Mouse (Mus musculus): Measurements from ENCODE around the gene Clmn. TPM values are rescaled to one million over a fixed set of nuclear protein-coding genes. Genes with fewer than 3 reads are reported as not detected.

Clmn gene
- polyA plus RNA-seq, 1 experiment = 21.3 TPM

DNA sequence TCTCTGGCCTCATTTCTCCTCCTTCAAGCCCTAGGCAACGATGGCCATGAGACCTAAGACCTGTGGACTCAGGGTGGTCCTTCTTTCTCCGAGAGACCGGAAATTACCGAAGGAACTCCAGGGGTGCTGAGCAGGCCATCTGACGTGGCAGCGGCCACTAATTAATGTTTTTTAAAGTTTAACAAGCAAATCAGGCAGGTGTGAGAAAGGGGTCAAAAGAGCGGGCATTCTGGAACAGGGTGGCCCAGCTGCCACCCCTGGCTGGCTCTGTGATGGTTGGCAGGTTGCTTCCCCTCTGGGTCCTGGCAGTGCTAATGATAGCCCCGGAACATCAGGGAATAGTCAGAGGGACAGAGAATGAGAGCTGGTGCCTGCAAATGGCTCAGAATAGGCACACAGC lies 42.7 kb downstream of the Clmn start:
- Histone ChIP-seq H3K4me3 (ENCODE audit: insufficient read depth, low read depth, low read length) (no peak overlapping the region), H3K4me1 (ENCODE audit: control insufficient read depth, insufficient read depth, low read length) (peaks cover 69% of the 10 kb centered on the region)
- 22% methylated on average over 8 of the region's 8 CpGs for WGBS

DNA sequence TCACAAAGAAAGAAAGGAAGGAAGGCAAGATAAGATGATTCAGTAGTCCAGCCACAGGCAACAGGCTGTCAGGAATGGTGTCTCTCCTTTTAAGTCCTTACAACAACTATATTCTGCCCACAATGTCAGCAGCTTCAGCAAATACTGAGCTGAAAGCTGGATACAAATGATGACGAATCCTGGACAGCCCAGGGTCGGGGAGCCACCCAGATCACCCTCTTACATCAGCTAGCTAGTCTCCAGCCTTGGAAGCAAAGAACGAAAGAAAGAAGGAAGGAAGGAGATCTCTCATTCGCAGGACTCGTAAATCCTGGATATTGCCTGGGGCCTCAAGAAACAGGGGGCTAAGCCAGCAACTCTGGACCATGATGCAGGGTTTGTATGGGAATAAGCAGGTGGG lies 44.8 kb downstream of the Clmn start:
- no peaks in the 10 kb centered on the region for H3K36me3 ChIP-seq (ENCODE audit: control insufficient read depth, insufficient read depth, low read length)
- 70% methylated on average over 5 of the region's 5 CpGs for WGBS
- H3K4me1 ChIP-seq (ENCODE audit: control insufficient read depth, insufficient read depth, low read length) = peaks cover 65% of the 10 kb centered on the region
- no peaks in the 10 kb centered on the region for H3K27me3 ChIP-seq (replicated peaks; ENCODE audit: control insufficient read depth, insufficient read depth, low read length)
- no peak overlapping the region for H3K27ac ChIP-seq (ENCODE audit: insufficient read depth, low read depth, low read length)
- DNase-seq = no peak
- no peak overlapping the region for H3K4me3 ChIP-seq (ENCODE audit: insufficient read depth, low read depth, low read length)
- TF ChIP-seq POLR2A (IDR thresholded peaks at IDR 0.05; ENCODE audit: low read depth, low read length) = no peak
- TF ChIP-seq CTCF (conservative IDR thresholded peaks at IDR 0.05; ENCODE audit: insufficient read depth, insufficient read length, low read depth, low read length) = no peak

More for the DNA sequence above, 42.7 kb downstream of the Clmn start:
- no peaks in the 10 kb centered on the region for H3K27me3 ChIP-seq (replicated peaks; ENCODE audit: control insufficient read depth, insufficient read depth, low read length)
- no peaks in the 10 kb centered on the region for H3K36me3 ChIP-seq (ENCODE audit: control insufficient read depth, insufficient read depth, low read length)
- peak; percentile 89 for DNase-seq
- peak overlapping the region; percentile 32 for H3K27ac ChIP-seq (ENCODE audit: insufficient read depth, low read depth, low read length)
- TF ChIP-seq CTCF (conservative IDR thresholded peaks at IDR 0.05; ENCODE audit: insufficient read depth, insufficient read length, low read depth, low read length) (no peak), POLR2A (IDR thresholded peaks at IDR 0.05; ENCODE audit: low read depth, low read length) (no peak)

DNA sequence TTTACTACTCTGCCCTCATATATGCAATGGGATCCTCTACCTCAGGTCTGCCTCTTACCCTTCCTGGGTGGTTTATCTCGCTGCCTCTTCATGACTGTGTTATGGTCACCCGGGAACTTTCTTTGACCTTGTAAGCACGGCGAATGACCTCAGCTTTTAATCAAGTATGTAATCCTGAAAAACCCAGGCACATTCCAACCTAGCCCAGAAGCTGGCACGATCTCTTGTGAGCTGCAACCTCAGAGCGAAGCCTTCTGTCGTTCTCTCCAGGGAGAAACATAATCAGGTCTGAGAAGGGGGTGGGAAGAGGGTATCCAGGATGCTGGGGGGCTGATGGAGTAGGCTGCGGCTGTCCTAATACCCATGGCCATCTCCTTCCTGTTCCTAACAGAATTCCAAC lies 45.8 kb downstream of the Clmn start:
- no peak for TF ChIP-seq POLR2A (IDR thresholded peaks at IDR 0.05; ENCODE audit: low read depth, low read length)
- no peak for TF ChIP-seq CTCF (conservative IDR thresholded peaks at IDR 0.05; ENCODE audit: insufficient read depth, insufficient read length, low read depth, low read length)
- 38% methylated on average over 8 of the region's 8 CpGs for WGBS
- peak; percentile 55 for DNase-seq
- H3K27ac ChIP-seq (ENCODE audit: insufficient read depth, low read depth, low read length) = peak overlapping the region; percentile 8; the same call in 1 of the 2 replicates
- no peaks in the 10 kb centered on the region for H3K27me3 ChIP-seq (replicated peaks; ENCODE audit: control insufficient read depth, insufficient read depth, low read length)
- H3K36me3 ChIP-seq (ENCODE audit: control insufficient read depth, insufficient read depth, low read length) = no peaks in the 10 kb centered on the region
- H3K4me1 ChIP-seq (ENCODE audit: control insufficient read depth, insufficient read depth, low read length) = peaks cover 59% of the 10 kb centered on the region
- H3K4me3 ChIP-seq (ENCODE audit: insufficient read depth, low read depth, low read length) = no peak overlapping the region

DNA sequence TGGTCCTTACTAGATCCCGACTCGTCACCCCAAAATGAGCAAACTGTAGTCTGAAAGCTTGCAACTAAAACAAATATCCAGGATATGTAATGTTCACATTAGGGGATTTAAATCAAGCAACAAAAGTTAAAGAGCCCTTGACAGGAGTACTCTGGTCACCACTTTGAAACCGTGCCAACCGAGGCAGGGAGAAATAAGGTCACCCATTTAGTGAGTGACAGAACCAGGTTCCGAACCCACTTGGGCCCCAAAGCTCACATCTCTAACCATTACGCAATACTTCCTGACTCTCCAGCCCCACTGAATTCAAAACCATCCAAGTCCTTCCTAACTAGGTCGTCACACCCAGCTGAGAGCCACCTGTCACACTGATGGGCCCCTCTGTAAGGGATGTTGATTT lies 46.8 kb downstream of the Clmn start:
- DNase-seq = peak; percentile 46
- peaks cover 49% of the 10 kb centered on the region for H3K4me1 ChIP-seq (ENCODE audit: control insufficient read depth, insufficient read depth, low read length)
- no peak overlapping the region; the same call in 1 of the 2 replicates for H3K27ac ChIP-seq (ENCODE audit: insufficient read depth, low read depth, low read length)
- no peaks in the 10 kb centered on the region for H3K27me3 ChIP-seq (replicated peaks; ENCODE audit: control insufficient read depth, insufficient read depth, low read length)
- TF ChIP-seq POLR2A (IDR thresholded peaks at IDR 0.05; ENCODE audit: low read depth, low read length) (no peak), CTCF (conservative IDR thresholded peaks at IDR 0.05; ENCODE audit: insufficient read depth, insufficient read length, low read depth, low read length) (no peak)
- 57% methylated on average over 7 of the region's 7 CpGs for WGBS
- no peak overlapping the region for H3K4me3 ChIP-seq (ENCODE audit: insufficient read depth, low read depth, low read length)
- H3K36me3 ChIP-seq (ENCODE audit: control insufficient read depth, insufficient read depth, low read length) = no peaks in the 10 kb centered on the region

DNA sequence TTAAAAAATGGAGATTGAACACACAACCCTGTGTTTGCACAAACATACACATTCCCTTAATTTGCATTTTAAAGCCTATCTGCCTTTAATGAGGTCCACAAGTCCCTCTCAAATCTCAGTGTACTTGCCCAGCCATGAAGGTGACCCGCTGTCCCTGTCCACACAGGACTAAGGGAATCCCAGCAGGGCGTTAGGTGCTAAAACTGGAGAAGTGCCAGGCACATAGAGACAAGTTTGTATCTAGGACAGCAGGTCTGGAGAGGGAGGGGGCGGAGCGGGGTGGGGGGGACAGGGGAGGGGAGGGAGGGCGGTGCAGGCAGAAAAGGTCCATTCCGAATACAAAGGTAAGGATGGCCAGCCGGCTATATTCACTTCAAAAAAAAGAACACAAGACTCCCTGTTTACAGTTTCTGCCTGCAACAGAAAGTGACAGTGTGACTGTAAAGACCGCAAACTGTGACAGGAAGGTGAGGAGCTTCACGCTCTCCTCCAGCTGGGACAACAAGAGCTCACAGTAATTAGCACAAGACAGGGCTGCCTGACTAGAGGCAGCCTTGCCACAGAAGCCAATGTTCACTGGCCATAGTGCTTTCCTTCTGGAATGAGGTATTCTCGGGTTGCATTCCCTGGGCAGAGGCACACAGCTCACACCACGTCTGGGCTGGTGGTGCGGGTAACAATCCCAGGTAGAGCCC lies 47.6 kb downstream of the Clmn start:
- no peaks in the 10 kb centered on the region for H3K27me3 ChIP-seq (replicated peaks; ENCODE audit: control insufficient read depth, insufficient read depth, low read length)
- 34% methylated on average over 12 of the region's 12 CpGs for WGBS
- H3K36me3 ChIP-seq (ENCODE audit: control insufficient read depth, insufficient read depth, low read length) = no peaks in the 10 kb centered on the region
- peak overlapping the region; percentile 70 for H3K27ac ChIP-seq (ENCODE audit: insufficient read depth, low read depth, low read length)
- DNase-seq = peak; percentile 79
- TF ChIP-seq CTCF (conservative IDR thresholded peaks at IDR 0.05; ENCODE audit: insufficient read depth, insufficient read length, low read depth, low read length) (no peak), POLR2A (IDR thresholded peaks at IDR 0.05; ENCODE audit: low read depth, low read length) (no peak)
- peaks cover 42% of the 10 kb centered on the region for H3K4me1 ChIP-seq (ENCODE audit: control insufficient read depth, insufficient read depth, low read length)
- no peak overlapping the region for H3K4me3 ChIP-seq (ENCODE audit: insufficient read depth, low read depth, low read length)

DNA sequence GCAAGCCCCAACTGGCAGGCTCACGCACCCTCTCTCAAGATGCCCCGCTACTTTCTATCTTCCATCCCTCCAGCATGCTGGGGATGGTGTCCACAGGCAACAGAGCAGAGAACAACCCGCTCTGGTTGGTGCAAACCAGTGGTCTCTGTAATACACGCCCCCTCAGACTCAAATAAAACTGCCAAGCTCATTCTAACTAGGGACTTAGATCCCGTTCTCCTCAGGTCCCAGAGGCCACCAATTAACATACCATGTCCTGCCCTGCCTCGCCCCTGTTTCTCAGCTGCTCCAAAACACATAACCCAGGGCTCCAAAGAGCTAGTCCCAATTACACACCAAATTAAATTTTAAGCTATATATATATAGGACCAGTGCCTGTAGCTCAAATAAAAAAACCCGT lies 50.6 kb downstream of the Clmn start:
- WGBS = 50% methylated on average over 7 of the region's 7 CpGs
- Histone ChIP-seq H3K27me3 (replicated peaks; ENCODE audit: control insufficient read depth, insufficient read depth, low read length) (no peaks in the 10 kb centered on the region), H3K36me3 (ENCODE audit: control insufficient read depth, insufficient read depth, low read length) (no peaks in the 10 kb centered on the region), H3K4me1 (ENCODE audit: control insufficient read depth, insufficient read depth, low read length) (peaks cover 27% of the 10 kb centered on the region), H3K4me3 (ENCODE audit: insufficient read depth, low read depth, low read length) (no peak overlapping the region), H3K27ac (ENCODE audit: insufficient read depth, low read depth, low read length) (no peak overlapping the region)
- TF ChIP-seq CTCF (conservative IDR thresholded peaks at IDR 0.05; ENCODE audit: insufficient read depth, insufficient read length, low read depth, low read length) = no peak
- TF ChIP-seq POLR2A (IDR thresholded peaks at IDR 0.05; ENCODE audit: low read depth, low read length) = no peak
- DNase-seq = no peak

DNA sequence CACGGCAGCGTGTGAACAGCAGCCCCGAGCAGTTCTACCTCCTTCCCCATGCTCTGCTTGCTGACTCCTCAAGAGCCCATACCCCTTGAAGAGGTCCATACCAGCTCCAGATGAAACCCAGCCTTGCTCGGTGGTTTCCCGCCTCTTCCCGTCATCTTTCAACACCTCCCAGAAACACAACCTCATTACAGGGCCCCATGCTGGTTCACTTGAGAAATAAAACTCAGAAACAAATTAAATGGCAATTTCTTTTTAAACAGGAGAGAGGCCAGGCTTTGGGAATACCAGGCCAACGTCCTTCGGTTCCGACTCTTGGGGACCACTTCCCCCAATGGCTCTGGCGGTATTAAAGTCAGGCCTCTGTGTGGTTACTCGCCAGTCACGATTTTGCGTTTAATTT lies 51.1 kb downstream of the Clmn start:
- TF ChIP-seq CTCF (conservative IDR thresholded peaks at IDR 0.05; ENCODE audit: insufficient read depth, insufficient read length, low read depth, low read length) (no peak), POLR2A (IDR thresholded peaks at IDR 0.05; ENCODE audit: low read depth, low read length) (no peak)
- no peak for DNase-seq
- no peak overlapping the region for H3K27ac ChIP-seq (ENCODE audit: insufficient read depth, low read depth, low read length)
- H3K4me3 ChIP-seq (ENCODE audit: insufficient read depth, low read depth, low read length) = no peak overlapping the region
- H3K4me1 ChIP-seq (ENCODE audit: control insufficient read depth, insufficient read depth, low read length) = peaks cover 23% of the 10 kb centered on the region
- H3K27me3 ChIP-seq (replicated peaks; ENCODE audit: control insufficient read depth, insufficient read depth, low read length) = no peaks in the 10 kb centered on the region
- 77% methylated on average over 13 of the region's 13 CpGs for WGBS
- H3K36me3 ChIP-seq (ENCODE audit: control insufficient read depth, insufficient read depth, low read length) = no peaks in the 10 kb centered on the region

Measured in kidney, adult 2 months (tissue).